Mouse (Mus musculus): ENCODE data around the gene Smtn. TPM values are rescaled to one million over a fixed set of nuclear protein-coding genes. Genes with fewer than 3 reads are reported as not detected.

Smtn gene
- total RNA-seq, 2 experiments from 2014 or later: 79.9 to 89.7 TPM

GRCm38 (mm10) chr11:3471448-3471850 is 69.0 kb downstream of the Smtn start:
- DNase-seq (ENCODE audit: low spot score): no peak

Other genes starting within 250 kb of the Smtn start
- gene Pik3ip1, start 210.2 kb downstream of the Smtn start, total RNA-seq (2021): 10 to 100 TPM; 27.2 to 30.8 TPM
- gene Limk2, start 131.4 kb downstream of the Smtn start, total RNA-seq (2021): 10 to 100 TPM; 10.4 to 12.1 TPM
- 10 to 100 TPM; 14.4 to 19.0 TPM for gene Rnf185, start 88.2 kb downstream of the Smtn start, total RNA-seq (2021)
- not detected for gene Pla2g3, start 52.3 kb downstream of the Smtn start, total RNA-seq (2021)
- 1 to 10 TPM; 2.4 to 2.9 TPM for gene Inpp5j, start 35.8 kb downstream of the Smtn start, total RNA-seq (2021)
- gene Selenom, start 25.9 kb downstream of the Smtn start, total RNA-seq (2021): 10 to 100 TPM in 1 of 2 experiments, 1 to 10 TPM in 1; 9.6 to 14.6 TPM
- 10 to 100 TPM; 17.2 to 17.7 TPM for gene Morc2a, start 108.6 kb upstream of the Smtn start, total RNA-seq (2021)